Mouse (Mus musculus): ENCODE measurements around the gene Prkn.

Prkn gene

DNA sequence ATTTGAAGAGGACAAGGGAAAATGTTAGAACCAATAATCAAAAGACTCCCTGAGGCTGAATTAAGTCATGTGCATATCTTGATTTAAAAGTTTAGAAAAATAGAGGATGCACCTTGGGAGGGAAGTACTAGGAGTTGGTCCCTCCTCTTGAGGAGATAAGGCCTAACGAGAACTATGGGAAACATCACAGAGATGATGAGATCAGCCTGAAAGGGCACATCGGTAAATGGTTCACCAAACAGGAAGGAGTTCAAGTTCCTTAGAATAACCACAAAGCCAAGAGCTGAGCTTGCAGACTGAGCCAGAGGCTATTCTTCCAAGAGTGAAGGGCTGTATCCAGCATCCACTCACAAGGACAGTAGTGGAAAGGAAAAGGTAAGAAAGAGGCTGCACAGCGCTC is 1004.8 kb downstream of the Prkn start:
- DNase-seq (ENCODE audit: inconsistent ontology term) = no peak

DNA sequence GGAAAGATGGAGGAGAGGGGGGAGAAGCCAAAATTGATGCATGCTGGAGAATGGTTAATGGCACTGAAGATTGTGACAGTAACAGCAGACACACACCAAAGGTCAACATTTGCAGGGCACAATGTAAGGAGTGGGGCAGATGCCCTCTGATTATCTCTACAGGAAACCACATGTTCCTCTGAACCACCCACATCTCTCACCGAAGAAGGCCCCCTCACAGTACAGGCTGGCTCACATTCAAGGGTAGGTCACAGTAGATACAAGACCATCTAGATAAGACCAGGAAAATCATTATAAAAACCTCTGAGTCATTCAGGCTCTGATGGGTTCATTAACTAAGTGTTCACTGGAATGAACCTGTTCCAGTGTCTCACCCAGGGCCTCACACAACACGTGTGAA is 1005.3 kb downstream of the Prkn start:
- no peak for DNase-seq (ENCODE audit: inconsistent ontology term)

DNA sequence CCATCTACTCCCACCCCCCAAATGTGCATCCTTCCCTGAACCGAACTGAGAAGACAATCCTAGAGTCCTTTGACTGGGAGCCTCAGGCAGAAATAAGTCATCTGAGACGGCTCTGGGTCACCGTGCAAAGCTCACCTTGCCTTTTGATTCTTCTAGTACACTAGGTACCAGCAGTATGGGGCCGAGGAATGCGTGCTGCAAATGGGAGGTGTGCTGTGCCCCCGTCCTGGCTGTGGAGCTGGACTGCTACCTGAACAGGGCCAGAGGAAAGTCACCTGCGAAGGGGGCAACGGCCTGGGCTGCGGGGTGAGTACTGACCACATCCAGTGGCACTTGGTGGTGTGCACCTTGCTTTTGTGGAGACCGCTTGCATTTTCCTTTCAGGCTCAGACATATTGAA is 1014.4 kb downstream of the Prkn start:
- no peak for DNase-seq (ENCODE audit: inconsistent ontology term)

DNA sequence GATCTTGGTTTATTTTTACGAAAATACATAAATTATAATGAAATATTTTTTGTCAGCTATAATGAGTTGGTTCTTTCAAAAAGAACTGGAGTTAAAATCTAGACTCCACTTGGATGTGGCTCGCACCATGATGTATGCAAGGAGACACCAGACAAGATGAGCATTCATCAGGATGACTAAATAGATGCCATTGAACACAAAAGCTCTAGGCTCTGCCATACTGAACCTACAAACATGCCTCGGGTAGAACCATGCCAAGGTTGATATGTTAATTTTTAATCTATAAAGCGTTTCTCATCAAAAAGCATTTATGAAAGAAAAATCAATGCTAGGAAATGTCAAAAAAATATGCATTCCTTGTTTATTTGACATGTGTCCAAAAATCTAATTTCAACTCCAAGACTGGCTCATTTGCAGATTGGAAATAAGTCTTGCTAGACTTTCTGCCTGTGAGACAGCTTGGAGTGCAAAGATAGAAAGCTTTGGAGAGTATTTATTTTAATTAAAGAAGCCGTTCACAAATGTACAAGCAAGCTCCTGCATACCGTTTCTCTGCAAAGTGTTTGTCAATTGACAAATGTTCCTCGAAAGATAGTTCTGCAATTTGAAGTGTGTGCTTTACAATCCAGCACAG is 1018.7 kb downstream of the Prkn start:
- no peak for DNase-seq (ENCODE audit: inconsistent ontology term)

DNA sequence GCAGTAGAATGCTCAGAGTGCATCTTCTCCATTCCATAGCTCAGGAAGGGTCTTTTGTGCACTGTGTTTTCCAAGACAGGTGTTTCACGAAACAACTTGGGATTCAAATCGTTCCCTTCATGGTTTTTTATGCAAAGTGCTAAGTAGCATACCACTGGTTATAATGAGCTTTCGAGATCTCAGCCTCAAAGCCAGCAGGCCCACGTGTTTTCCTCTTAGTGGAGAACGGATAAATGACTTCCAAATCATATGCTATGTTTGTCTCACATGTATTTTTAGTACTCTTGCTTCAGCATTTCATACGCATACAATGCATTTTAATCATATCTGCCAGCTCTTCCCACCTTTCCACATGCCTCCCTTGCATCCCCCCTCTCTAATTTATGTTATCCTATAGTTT is 1021.0 kb downstream of the Prkn start:
- no peak for DNase-seq (ENCODE audit: inconsistent ontology term)

DNA sequence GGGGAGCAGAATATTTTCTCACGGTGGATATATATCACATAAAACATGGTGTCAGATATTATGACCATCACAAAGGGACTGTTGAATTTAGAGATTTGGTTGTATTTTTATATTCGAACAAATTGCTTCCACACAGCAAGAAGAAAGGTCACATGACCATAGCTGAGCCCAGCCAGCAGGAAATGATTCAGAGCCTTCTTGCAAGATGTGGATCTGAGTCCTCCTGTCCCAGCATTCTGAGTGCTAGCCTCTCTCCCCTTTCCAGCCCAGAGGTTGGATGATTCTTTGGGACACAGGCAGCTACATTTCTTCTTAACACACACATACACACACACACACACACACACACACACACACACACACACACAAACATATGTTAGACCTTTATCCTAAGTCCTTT is 1022.2 kb downstream of the Prkn start:
- no peak for DNase-seq (ENCODE audit: inconsistent ontology term)

DNA sequence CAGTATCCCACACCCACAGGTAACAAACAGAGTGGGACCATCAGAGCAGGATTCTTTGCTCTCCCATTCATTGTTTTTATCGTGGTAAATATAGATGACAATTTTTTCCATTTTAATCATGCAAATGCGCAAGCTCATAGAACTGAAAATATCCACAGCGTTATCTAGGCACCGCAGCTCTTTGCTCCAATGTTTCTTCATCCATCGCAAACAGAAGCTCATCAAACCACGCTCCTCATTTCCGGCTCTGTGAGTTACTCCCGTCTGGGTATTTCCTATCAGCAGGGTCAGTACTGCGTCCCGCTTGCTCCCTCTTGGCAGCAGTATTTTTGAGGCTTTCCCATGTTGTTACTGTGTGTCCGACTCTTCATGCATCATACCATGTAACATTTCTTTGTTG is 1022.8 kb downstream of the Prkn start:
- DNase-seq (ENCODE audit: inconsistent ontology term) = no peak

DNA sequence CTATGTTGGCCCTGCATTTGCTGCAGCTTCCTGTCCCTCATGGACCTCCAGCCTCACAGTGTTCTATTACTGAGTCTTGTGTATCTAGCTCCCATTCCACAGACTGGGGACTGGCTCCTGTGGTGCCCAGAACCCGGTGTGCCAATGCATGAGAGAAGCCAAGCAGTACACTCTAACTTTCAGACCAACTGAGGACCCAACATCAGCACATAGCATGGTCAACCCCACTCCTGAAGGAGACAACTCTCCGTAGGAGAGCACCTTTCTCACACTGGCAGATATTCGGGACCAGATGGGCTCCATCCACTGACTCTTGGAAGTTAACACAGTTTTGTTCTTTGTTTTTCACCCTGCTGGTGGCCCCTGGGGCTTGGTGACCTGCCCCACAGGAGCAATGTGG is 1026.0 kb downstream of the Prkn start:
- DNase-seq (ENCODE audit: inconsistent ontology term) = no peak

DNA sequence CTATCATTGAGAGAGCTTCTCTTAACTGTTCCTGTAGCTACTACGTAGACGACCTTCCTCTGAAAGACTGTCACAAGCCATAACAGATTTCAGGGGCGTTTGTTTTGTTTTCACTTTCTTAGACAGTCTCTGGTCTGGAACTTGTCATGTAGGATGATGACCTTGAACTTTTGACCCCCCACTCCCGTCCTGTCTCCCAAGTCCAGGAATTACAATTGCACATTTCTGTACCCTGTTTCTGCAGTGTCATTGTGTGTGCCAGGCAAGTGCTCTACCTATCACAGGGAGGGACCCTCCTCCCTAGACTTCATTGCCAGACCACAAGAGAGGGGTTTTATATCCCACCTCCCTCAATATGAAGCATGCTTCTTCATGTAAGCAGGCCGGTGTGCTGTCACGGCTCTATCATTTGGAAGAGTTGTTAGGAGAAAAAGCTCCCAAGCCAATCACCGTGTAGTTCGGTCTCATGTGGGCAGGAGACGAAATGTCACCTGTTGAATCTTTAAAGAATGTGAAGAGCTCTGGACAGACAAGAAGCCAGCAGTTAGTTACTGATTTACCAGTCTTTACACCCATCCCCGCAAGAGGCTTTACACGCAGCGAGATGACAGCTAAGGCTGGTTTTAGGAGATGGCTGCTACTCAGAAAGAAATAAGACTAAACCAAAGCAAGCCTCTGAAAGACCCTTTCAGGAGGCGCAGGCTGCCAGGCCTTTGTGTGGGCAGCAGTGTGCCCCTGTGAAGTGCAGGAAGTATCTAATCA is 1027.3 kb downstream of the Prkn start:
- no peak for DNase-seq (ENCODE audit: inconsistent ontology term)

DNA sequence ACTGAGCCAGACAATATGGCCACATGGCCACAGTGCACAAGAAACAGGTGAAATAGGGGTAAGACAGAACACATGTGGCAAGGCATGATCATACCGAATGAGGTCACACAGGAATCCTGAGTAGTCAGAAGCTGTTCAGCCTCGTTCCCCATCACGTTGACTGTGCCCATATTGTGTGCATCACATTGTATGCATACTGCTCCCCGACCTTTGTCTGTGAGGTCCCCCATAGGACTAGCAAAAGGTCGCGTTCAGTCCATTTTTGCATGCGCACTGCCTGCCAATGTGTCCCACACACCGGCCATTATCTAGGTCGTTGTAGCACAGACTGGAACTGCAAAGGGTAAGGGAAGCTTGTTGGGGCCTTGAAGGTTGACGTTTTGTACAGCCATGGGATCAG is 1030.4 kb downstream of the Prkn start:
- no peak for DNase-seq (ENCODE audit: inconsistent ontology term)

DNA sequence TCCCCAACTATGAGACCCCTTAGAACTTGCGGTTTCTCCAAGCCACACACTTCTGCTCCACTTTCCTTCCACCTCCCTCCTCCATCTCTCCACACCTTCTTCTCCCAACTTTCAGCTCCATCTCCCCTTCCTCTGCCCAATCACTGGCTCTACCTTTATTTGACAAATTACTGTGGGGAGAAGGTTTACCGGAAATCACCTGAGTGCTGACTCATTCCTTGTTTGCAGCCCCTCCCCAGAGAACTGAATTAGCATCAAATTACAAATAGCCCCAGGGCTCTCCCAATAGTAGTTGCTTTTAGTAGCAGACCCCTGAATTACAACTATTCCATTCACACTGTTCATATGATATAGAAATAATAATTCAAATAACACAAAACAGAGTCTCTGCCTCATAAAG is 1036.1 kb downstream of the Prkn start:
- no peak for DNase-seq (ENCODE audit: inconsistent ontology term)

DNA sequence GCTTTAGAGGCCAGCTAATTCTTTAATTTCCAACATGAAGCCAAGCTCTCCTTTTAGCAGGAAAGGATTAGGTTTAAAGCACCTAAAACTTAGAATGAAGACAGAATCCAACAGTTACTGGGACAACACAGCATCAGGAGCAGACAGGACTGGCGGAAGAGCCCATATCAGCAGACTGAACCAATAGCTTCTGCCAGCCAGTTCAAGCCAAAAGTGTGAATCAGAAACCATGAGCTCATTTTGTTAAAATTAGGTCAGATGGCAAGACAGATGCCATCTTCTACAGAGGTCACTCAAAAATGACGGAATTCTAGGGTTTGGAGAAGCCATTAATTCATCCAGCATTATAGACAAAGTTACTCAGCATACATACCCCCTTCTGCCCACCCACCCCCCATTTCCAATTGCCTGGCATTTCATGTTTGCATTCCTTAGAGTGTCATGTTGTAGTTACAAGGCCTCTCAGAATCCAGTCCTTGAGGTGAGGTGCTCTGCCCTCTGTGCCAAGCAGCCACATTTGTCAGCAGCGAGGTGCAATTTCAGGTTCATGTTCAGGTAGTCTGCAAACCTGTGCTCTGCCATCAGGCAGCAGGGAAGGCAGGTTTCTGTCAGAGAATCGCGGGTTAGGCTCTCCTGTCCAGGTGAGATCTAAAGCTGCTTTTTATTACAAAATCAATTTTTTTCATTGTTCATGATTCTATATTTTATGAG is 1041.1 kb downstream of the Prkn start:
- DNase-seq (ENCODE audit: inconsistent ontology term) = peak; percentile 37

DNA sequence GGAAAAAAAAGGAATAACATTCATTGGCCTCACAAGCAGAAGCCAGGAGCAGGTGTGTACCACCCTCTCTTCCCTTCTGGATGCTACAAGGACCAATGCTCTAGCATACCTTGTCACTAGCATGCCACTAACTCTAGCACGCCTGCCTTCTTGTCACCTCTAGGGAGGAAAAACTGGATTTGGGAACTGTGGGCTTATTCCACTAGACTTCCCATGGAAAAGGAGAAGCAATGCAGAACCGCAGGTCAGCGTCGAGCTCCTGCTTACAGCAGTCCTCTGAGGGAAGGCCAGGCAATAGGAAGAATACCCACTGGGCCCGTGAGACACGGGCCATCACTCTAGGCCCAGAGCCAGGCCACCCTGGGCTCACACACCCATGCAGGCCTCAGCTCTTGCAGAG is 1045.4 kb downstream of the Prkn start:
- DNase-seq (ENCODE audit: inconsistent ontology term) = no peak

DNA sequence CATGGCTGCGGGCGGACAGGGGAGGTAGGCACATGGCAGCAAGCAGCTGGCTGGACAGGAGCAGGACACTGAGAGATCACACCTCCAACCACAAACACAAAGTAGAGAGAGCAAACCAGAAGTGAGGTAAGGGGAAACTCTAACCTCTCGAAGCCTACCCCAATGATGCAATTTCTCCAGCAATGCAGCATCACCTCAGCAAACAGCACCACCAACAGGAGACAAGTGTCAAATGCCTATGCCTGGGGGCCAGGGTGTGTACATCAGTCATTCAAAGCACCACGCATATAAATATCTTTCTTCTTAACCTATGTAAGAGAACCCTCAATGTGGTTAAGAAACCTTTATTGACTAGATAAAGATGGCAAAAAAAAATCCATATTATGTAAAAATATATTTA is 1046.8 kb downstream of the Prkn start:
- no peak for DNase-seq (ENCODE audit: inconsistent ontology term)

DNA sequence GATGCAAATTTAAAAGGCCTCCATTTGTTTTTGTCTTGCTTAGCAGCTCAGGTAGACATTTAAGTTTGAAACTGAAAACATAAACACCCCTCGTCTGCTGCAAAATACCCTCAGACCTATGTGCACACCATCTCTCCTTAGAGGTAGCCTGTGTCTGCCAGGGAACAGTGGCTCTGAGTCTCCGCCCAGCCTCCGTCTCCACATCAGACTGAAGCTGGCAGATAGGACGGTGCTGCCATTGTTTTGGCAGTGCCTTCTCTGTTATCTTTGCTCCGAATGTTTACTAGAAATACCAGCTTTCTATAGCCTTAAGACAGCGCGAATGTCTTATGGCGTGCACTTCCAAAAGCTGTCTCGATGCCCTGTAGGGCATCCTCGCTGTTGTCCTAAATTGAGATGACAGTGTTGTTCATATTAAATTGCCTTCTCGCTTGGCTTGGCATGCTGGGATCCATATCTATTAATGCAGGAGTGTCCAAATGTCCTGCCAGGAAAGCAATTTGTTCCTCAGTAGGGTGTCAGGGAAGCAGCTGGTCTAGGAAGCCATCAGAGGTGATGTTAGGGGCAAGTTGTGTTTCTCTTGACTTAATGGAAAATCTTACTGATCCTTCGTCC is 1047.5 kb downstream of the Prkn start:
- peak; percentile 42 for DNase-seq (ENCODE audit: inconsistent ontology term)

DNA sequence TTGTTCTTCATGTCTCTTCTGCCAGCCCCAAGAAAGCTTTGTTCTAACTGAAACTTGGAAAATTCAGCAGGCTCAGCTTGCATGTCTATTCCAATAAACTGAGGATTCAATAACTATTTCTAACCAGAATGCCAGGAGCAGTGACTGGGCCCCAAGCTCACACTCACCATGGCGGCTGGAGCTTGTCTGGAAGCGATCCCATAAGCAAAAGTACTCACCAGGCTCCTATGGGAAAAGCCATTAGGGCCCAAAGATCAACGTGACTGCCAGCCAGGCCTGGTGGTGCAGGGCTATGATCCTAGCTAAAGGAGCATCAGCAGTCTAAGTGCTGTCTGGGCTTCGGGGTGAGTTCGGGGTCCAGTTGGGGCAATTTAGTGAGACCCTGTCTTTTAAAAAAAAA is 1048.6 kb downstream of the Prkn start:
- no peak for DNase-seq (ENCODE audit: inconsistent ontology term)

DNA sequence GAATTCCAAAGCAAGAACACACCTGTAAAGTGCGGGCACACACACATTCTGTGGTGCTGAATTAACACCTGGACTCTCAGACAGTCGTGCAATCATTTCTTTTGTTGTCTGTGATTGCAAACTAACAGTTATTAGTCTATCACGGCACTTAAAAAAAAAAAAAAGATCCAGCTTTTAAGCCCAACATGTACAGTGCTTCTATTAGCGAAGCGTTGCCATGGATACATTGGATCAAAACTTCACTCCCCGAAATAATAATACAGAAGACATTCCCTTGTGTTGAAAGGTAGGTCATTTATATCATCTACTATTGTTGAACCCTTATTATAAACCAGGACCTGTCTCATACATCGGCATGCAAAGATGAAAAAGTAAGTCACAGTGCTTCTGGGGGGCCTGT is 1060.1 kb downstream of the Prkn start:
- no peak for DNase-seq (ENCODE audit: inconsistent ontology term)

DNA sequence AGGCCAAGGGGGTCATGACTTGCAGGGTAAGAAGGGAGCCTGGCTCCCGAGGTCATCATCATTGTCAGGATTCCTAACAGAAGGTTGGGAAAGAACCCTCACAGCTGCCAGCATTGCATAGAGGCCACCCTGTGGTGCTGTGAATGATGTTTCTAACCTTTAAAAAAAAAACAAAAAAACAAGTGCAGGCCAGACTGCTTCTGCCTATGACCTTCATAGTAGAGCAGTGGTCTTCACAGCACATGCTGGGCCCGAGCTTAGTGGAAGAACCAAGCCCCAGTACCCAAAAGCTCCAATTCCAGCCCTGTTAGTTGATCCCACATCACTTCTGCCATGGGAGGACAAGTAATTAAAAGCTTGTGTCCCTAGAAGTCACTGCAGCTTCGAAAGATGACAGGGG is 1061.5 kb downstream of the Prkn start:
- no peak for DNase-seq (ENCODE audit: inconsistent ontology term)

DNA sequence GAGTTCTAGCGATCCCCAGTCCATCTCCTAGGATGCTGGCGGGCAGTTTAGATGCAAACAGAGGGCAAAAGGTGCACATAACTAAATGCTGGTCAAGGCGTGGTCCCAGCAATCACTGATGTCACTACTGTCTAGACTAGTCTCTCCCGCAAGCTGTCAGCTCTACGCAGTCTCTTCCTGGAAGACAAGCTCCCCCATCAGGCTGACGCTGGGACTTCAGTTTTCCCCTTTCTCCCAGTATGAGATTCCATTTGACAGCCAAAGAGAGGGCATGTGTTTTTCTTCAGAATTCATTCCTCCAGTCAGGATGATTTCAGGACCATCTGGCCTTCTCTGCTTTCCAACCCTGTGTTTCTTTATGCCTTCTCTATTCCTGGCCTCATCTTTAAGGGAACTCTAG is 1062.8 kb downstream of the Prkn start:
- no peak for DNase-seq (ENCODE audit: inconsistent ontology term)

DNA sequence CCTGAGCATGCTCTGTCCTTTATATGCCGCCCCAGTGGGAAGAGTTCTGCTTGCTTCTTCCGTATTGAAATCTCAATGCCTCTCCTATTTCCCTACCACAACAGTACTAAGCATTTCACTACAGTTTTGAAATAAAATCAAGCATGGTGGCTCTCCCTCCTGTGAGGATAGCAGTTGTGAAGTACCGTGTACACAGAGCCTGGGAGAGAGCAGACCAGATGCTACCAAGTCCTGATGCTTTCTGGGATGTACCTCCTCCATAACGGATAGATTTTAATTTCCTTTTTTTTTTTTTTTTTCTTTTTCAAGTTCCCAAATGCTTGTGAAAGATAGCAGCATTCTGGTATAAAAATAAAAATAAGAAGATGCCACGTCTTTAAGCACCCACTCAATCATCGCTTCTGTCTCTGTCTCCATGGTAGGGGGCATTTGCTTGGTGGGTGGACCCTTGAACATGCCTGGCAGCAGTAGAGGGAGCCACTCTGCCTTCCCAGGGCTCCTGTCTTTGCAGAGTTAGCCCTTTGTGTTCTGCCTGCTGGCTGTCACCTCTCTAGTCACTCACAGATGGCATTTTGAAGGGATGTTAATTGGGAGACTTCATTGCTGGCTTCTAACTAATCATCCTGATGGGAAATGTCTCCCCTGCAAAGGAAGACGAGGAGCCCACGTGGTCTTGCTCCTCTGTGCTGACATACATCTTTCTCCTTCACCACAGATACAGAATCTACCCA is 1070.6 kb downstream of the Prkn start:
- no peak for DNase-seq (ENCODE audit: inconsistent ontology term)

DNA sequence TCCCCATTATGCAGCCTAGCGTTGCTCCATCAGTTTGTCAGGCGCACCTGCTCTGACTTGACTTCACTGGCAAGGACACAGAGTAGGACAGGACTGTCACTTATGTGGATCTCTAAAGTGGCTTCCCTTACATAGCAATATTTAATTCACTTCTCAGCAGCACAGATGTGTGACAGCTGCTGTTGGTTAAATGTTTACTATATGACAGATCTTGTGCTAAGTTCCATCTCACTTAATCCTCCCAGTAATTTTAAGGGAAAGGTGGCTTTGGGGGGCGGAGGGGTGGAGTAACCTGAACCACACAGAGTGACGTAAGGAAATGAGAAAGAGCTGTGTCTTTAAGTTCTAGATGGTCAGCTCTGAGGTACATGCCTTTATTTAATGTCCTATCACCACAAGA is 1072.0 kb downstream of the Prkn start:
- no peak for DNase-seq (ENCODE audit: inconsistent ontology term)

DNA sequence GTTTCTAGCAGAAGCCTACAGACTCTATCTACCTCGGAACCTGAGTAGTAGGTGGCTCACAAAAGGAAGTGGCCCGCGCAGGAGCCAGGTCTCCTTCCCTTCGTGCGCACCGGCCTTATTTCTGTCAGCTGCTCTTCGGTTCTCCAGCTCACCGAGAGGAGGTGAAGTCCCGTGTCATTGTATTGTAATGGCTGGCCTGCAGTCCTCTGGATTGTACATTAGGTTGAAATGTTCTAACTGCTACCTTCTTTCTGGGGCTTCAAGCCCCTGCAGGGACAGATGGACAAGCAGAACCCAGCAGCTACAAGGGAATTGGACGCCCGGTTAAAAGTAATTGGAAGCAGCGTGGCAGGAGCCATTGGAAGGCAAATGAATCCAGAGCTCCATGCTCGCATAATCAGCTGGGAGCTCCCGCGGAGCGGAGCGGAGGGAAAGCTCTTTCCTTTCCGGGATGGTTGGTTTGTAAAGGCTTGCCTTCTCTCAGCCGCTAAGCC is 1072.7 kb downstream of the Prkn start:
- peak; percentile 51 for DNase-seq (ENCODE audit: inconsistent ontology term)

Data from Muller cell, postnatal 12 days (primary cell).